Mouse (Mus musculus): ENCODE results near the gene Tacr3. TPM values are rescaled to one million over a fixed set of nuclear protein-coding genes. Genes with fewer than 3 reads are reported as not detected.

Gene Tacr3
- polyA plus RNA-seq (2012; rRNA removed) = 0.09 and 0.40 TPM in 2 replicates

DNA sequence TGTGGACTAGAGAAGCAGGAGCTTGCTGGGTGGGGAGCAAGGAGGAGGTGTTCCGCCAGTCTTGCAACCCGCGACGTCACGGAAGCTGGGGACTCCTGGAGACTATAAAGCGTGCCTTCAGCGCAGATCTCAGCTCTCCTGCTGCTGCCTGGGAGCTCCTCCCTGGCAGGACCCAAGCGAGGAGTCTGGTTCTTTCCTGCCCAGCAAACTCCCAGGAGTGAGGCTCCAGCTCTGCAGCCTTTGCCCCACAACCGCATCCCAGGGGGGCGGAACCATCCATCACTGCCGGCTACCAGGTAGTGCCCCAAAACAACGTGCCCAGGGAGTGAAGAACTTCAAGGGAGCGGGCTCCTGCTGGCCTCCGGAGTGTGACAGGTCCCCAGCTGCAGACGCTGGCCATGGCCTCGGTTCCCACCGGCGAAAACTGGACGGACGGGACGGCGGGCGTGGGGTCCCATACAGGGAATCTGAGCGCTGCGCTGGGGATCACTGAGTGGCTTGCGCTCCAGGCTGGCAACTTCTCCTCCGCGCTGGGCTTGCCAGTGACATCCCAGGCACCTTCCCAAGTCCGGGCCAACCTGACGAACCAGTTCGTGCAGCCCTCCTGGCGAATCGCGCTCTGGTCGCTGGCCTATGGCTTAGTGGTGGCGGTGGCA, at the start of gene Tacr3:
Gene Tacr3, plus strand, starts transcription at position 133 of the 656 bp plus-strand sequence.

Data from colon, adult 2 months (tissue).